Mouse (Mus musculus): ENCODE results near the gene Tmem222.

The Tmem222 gene

DNA sequence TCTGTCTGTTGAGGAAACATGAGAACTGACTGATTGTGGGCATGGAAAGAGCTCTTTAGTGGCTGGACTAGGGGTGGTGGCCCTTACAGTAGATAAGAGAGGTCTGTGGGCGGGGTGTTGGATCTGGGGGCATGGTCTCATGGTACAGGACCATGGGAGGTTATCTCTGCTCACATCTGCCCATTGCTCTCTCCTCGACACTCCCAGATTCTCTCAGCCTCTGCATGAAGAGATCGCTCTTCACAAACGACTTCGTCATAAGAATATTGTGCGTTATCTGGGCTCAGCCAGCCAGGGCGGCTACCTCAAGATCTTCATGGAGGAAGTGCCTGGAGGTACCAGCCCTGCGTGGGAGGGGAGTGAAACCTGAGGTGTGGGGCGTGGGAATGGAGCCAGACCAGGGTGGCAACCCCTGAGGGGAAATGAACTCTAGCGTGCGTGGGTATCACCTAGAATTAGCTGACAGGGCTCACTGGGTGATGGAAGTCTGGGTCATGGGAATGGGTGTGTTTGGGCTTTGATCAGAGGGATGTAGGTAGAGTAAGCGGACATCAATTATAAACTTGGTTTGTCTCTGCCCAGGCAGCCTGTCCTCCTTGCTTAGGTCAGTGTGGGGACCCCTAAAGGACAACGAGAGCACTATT is 29.7 kb downstream of the Tmem222 start:
- no peak for DNase-seq

DNA sequence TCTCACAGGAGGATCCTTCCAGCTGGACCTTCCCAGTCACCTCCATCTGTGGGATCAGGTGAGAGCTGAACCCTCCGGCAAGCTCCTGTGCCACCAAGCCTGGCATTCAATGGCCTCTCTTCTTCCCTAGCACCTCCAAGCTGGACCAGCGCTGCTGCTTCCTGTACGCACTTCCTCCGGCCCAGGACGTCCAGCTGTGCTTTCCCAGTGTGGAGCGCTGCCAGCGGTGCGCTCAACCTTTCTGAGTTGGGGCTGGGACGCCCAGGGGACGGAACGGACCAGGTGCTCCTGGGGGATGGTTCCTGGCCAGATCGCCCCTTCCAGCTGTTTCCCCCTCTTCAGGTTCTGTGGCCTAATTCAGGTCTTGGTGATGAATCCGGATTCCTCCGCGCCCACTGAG is 30.5 kb downstream of the Tmem222 start:
- peak in 1 of 2 experiments; percentile 38 for DNase-seq

DNA sequence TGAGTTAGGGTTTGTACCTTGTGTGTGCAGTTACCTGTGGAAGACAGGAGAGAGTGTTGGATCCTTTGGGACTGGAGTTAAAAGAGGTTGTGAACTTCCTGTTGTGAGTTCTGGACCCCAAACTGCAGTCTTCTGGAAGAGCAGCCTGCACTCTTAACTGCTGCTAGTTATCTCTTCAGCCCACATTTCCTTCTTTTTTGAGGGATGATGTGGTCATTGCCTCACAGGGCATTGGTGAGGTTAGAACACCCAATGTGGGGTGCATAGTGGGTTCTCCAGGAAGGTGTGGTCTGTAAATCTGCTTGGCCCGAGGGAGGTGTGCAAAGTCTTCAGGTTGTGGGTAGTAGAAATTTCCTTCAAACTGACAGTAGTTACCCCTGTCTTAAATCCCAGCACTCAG is 33.3 kb downstream of the Tmem222 start:
- no peak for DNase-seq

- DNase-seq = no peak
Observed at GRCm38 (mm10) chr4:133243538-133243937, 34.1 kb downstream of the Tmem222 start.

- DNase-seq = no peak
Observed at GRCm38 (mm10) chr4:133242710-133243109, 34.9 kb downstream of the Tmem222 start.

- DNase-seq = no peak
Observed at GRCm38 (mm10) chr4:133241910-133242309, 35.7 kb downstream of the Tmem222 start.

DNA sequence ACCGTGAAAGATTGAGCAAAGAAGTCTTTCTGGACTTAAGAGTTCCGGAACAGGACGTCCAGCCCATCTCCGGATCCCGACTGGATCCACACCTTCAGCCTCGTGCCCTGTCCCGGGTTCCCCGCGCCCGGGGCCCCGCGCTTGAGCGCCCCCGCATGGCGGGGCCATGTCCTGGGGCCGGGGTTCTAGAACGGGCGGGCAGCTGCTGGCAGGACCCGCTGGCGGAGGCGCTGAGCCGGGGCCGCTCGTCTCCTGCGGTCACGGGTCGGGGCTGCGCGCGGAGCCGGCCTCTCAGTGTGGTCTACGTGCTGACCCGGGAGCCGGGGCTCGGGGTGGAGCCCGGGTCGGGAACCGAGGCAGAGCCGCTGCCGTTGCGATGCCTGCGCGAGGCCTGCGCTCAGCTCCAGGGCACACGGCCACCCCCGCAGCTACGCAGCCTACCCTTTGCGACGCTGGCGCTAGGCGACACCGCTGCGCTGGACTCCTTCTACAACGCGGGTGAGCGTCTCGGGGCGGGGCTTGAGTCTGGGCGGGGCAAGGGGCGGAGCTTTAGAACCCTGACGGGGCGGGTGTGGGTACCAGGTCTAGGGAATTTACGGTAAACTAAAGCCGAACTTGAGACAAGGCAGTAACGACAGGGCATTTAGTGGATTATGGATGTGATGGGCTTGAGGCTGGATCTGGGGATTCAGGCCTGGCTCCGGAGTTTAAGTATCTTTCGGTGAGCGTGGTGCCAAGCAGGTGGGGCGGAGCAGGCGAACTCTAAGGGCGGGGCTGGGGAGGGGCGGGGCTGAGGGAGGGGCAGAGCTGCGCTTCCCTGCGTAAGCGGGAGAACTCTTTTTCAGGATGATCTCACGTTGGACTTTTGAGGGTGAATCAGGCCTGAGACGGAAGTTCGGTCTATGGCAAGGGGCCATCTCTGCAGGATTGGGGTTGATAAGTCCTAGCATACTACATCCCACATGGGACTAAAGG is 36.4 kb downstream of the Tmem222 start:
- peak; percentile 83 to 91 for DNase-seq

- DNase-seq = peak; percentile 85 to 86
Observed at GRCm38 (mm10) chr4:133240490-133240921, 37.1 kb downstream of the Tmem222 start, which contains the start of gene Map3k6. TSS of gene Map3k6 (plus strand) at chr4:133240818.

GRCm38 (mm10) chr4:133237911-133238310 is 39.7 kb downstream of the Tmem222 start:
- no peak for DNase-seq

- no peak for DNase-seq
Observed at GRCm38 (mm10) chr4:133235415-133235814, 42.2 kb downstream of the Tmem222 start.

DNA sequence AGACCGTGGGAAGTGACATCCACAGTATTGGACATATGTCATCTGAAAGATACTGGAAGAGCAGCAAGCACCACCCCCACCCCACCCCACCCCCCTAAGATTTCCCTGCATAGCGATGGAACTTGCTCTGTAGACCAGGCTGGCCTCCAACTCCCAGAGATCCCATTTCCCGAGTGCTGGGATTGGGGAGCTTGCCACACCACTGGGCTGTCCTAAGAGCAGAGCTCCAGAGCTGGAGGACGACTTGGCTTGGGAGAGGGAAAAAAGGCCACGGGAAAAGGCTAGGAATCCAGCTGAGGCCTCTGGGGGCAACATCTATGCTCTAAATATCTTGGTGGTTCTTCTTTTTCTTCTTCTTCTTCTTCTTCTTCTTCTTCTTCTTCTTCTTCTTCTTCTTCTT is 42.8 kb downstream of the Tmem222 start:
- no peak for DNase-seq

DNA sequence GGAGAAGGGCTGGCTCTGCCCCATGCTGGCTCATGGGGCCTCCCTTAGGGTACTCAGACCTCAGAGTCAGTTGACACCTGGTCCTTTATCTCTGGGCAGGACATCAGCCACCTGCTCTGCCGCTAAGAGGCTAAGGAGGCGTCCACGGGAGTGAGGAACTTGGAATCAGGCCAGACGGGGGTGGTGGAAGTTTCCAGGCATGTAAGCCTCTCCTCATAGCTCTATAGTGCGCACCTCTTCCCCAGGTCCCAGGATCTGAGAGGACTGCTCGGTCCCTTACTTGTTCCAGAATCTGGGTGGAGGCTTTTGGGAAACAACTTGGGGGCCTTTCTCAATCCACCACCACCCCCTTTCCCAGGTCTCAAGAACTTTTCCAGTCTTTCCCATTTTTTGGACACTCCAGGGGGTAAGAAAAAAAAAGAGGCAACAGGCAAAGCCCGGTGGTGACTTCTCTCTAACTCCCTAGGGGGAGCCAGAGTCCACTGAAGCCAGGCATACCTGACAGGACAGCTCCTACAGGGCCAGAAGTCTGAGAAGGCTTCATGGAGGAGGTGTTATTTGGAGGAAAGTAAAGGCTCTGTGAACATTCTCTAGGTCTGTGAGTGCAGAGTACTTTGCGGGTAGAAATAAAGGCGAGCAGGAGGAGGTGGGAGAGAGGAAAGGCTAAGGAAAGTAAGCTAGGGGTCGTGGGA is 44.2 kb downstream of the Tmem222 start:
- peak; percentile 53 to 66 for DNase-seq

GRCm38 (mm10) chr4:133229582-133229981 is 48.0 kb downstream of the Tmem222 start:
- DNase-seq = no peak

GRCm38 (mm10) chr4:133227636-133228035 is 50.0 kb downstream of the Tmem222 start:
- DNase-seq = no peak

DNA sequence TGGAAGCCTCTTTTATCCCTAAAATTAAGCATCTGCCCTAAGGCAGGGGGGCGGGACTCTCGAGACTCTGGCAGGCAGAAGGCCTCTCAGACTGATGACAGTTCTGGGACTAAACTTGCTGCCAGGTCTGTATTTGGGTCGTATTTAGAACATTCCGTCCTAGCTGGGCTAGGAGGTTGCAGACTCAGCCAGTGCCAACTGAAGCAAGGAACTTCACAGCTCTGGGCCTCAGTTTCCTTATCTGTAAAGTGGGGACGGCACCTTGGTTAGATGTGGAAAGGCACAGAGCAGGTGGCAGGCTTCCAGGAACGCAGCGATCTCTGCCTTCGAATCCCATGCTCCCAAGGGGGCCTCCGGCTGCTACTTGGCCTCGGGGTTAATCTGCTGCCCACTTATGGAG is 51.5 kb downstream of the Tmem222 start:
- no peak for DNase-seq

DNA sequence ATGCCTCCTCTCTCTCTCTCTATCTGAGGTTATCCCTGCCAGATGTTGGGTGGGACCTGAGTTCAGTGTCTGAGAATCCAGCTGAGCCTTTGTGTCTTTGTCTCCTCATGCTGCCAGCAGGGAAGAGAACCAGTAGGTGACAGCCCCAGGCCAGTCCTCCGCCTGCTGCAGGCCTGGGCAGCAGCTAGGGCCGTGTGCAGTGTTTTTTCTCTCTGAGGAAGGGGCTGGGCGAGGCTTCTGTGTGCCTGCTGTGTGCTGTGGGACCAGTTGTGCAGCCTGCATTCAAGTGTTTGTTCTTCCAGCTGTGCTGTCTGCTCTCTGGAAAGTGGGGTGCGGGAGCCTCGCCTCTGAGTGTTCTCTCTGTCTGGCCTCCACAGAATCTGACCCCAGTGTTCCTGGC is 53.7 kb downstream of the Tmem222 start:
- DNase-seq = no peak

DNA sequence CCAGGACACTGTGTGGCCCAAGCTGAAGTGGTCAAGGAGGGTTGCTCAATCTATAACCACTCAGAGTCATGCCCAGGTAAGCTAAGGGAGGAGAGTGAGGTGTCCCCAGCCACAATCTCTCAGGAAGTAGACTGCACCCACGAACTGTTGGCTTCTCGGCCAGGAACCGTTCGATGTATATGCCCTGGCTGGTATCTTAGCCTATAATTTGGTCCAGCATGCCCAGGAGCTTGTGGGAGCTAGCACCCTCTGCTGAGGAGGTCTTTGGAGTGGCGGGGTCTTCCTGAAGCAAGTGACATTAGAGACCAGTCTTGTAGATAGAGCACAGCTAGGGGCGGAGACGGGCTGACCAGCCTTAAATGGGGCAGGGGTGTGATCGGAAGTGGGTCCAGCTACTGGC is 55.9 kb downstream of the Tmem222 start:
- no peak for DNase-seq

- DNase-seq = peak; percentile 65 to 70
Observed at GRCm38 (mm10) chr4:133220656-133221055, 56.9 kb downstream of the Tmem222 start.

- no peak for DNase-seq
Observed at GRCm38 (mm10) chr4:133218745-133219144, 58.8 kb downstream of the Tmem222 start.

DNA sequence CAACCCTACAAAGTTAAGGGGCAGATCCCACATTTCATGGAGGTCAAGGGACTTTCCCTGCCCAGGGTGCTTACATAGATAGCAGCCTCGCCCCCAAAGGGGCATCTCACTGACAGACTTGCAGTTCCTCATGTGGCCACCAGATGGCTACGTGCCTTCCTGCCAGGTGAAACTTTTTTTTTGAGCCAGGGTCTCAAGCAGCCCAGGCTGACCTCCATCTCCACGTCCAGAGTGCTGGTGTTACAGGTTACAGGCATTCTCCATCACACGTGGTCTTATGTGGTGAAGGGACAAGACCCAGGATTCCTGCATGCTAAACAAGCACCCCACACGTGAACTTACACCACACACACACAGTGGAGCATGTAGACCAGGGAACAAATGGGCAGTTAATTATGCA is 60.0 kb downstream of the Tmem222 start:
- peak in 1 of 2 experiments; percentile 71 for DNase-seq
